Mouse (Mus musculus) frontal cortex, postnatal 36 days (tissue): ENCODE results near the gene Gm49369.
"Not testable (repeated sequence)": the region's sequence is repeated elsewhere in the genome, so short reads cannot be mapped to it uniquely, and the experiment has no call there.

Experiments used
- DNase-seq, 2 experiments: peaks; one replicate each; pipeline ENCODE4 v3.0.0; 2022; ENCODE audit warnings: low spot score in 2 of 2

Gene Gm49369

GRCm38 (mm10) chr7:142371768-142372661, 10.5 kb downstream of the Gm49369 start:
- DNase-seq, result no peak

DNA sequence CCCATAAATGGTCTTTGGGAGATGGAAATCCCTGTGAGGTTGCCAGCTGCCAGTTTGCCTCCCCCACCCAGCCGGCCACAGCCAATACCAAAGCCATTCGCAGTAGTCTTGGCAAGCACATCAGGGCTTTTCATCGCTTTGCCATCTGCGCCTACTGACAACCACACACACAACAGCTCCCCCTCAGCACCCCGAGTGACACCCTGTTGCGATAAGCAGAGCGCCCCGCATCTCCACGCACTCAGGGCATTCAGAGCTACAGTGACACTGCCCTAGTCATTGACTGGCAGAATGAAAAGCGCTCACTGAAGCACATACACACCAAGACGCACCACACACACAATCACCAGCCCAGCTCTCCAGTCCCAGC, 11.1 kb downstream of the Gm49369 start:
- DNase-seq, result peak; percentile 70 to 79

GRCm38 (mm10) chr7:142370937-142371336, 11.5 kb downstream of the Gm49369 start:
- DNase-seq, result no peak

- DNase-seq, result no peak
Measured at GRCm38 (mm10) chr7:142369820-142370219, 12.6 kb downstream of the Gm49369 start.

GRCm38 (mm10) chr7:142368856-142369255, 13.6 kb downstream of the Gm49369 start:
- DNase-seq, result no peak

DNA sequence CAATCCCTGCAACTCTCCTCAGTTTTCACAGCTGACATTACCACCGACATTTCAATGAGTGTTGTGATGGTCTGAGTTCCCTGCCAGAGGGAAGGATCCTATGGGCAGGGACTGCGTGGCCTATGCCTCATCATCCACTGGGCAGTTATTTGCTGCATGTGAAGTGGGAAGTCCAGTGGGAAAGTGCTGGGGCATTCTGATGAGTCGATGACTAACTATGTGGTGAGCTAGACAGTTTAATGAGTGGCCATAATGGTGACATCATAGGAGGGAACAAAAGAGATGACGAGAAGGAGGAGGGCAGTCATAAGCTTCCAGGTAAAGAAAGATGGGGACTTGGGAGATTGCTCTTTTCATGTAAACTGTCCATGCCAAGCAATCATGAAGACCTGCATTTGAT, 19.4 kb downstream of the Gm49369 start:
- DNase-seq, result no peak

DNA sequence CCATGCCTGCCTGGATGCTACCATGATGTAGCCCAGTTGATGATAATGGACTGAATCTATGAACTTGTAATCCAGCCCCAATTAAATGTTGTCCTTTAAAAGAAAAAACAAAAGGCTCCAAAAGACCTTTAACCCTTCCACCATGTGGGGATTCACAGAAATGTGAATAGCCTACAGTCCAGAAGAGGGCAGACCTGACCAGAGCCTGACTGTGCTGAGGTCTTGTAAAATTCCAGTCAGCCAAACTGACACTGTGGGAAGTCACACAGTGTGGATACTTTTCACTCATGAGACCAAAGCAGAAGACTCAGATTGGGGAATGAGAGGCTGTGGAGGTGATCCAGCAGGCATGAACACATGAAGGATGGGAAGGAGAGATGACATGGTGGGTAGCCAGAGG, 21.7 kb downstream of the Gm49369 start:
- no peak for DNase-seq

- DNase-seq, result no peak
Measured at GRCm38 (mm10) chr7:142359129-142359528, 23.3 kb downstream of the Gm49369 start.

- DNase-seq, result no peak
Measured at GRCm38 (mm10) chr7:142357566-142357965, 24.9 kb downstream of the Gm49369 start.

GRCm38 (mm10) chr7:142354661-142355233, 27.7 kb downstream of the Gm49369 start:
- DNase-seq, result no peak

- DNase-seq, result no peak
Measured at GRCm38 (mm10) chr7:142353854-142354253, 28.6 kb downstream of the Gm49369 start.

GRCm38 (mm10) chr7:142351569-142351968, 30.9 kb downstream of the Gm49369 start:
- no peak for DNase-seq

GRCm38 (mm10) chr7:142349308-142349961, 33.0 kb downstream of the Gm49369 start:
- DNase-seq, result peak; percentile 49 to 73

GRCm38 (mm10) chr7:142347542-142347941, 34.9 kb downstream of the Gm49369 start:
- no peak for DNase-seq

- no peak for DNase-seq
Measured at GRCm38 (mm10) chr7:142342247-142342640, 40.2 kb downstream of the Gm49369 start.

DNA sequence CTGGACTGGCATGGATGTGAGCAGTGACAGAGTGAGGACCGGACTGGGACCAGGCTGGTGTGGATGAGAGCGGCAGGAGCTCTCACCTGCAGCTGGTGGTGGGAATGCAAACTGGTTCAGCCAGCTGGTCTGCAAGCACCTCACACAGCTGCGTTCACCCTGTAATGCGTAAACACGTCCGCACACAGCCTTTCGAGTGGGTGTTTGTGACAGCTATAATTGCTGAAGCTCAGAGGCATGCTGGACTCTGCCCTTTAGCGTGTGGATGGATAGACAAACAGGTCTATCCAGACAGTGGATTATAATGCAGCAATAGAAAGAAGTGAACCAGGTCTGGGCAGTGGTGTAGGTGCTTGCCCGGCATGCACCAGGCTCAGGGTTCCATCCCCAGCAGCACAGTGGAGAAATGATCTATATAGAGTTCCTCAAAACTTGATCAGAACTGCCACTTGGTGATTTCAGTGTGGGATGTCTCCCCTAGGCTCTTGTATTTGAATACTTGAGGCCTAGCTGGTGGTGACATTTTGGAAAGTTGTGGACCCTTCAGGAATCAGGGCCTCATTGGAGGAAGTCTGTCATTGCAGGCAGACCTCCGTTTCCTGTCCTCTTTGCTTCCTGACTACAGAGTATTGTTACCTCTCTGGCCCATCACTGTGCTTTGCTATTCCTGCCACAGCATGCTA, 40.8 kb downstream of the Gm49369 start:
- no peak for DNase-seq

GRCm38 (mm10) chr7:142340269-142340970, 42.0 kb downstream of the Gm49369 start:
- no peak for DNase-seq

DNA sequence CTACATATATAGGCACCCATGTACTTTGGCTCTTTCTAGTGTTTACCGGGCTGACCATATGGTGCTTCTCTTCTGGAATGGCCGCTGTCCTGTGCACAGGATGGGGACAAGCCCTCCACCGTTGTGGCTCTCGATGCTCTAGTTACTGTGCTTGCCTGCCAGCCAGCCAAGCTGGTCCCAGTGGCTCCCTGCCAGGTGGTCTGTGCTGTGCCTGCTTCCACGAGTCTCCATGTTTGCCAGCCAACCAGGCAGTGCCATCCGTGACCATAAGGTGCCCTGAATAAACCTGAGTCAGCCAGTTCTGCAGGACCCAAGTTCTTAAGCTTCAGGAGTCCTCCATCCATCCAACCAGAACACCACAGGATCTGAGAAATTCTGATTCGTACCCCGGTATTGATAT, 47.3 kb downstream of the Gm49369 start:
- DNase-seq, result no peak

DNA sequence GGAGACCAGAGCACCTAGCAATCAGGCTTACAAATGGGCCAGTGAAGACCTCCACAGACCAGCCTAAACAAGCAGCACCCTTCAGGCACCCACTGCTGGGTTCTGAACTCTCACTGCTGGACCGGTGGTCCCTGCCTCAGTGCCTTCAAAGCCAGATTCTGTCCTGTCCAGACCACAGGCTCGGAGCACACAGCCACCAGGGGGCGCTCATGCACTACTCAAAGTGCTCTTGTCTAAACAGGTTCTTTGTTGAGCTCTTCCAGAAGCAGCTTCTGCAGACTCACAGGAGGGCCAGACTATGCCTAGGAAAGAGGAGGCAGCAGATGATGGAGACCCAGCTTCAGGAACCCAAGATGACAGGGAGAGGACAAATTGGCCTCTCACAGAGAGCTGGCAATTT, 48.2 kb downstream of the Gm49369 start:
- peak; percentile 87 to 90 for DNase-seq

DNA sequence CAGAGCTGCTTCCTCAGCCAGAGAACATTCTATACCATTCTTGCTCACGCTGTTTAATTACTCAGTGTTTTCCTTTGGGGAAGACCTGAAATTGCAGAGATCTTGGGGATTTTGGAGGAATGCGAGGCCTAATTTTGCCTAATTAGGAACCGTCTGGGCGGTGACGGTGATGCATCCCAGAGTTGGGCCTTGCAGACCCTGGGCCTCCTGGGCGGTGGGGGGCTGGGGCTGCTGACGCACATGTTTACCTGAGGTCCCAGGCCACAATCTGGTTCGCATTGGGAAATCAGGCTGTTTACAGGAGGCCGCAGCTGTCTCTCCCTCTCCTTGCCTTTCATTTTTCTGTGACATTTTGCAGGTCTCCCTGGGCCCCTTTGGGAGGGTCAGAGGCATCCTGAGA, 49.7 kb downstream of the Gm49369 start:
- not testable (repeated sequence) for DNase-seq

DNA sequence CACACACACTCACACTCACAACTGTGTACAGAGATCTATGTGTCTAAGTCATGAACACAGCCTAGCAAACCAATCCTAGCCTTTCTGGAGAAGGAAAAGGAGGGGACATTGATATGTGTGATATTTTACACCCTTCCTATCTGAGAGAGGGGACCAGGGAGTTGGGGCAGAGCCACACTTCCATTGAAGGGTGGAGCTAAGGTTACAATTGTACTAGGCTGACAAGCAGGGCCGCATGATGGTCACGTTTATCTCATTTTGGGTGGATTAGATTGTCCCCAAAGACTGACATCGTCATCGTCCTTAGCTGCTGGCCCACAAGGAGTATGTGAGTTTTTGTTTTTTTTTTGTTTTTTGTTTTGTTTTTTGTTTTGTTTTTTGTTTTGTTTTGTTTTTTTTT, 51.2 kb downstream of the Gm49369 start:
- no peak for DNase-seq
